Mouse (Mus musculus): ENCODE measurements around the gene Fxyd6.

The Fxyd6 gene

DNA sequence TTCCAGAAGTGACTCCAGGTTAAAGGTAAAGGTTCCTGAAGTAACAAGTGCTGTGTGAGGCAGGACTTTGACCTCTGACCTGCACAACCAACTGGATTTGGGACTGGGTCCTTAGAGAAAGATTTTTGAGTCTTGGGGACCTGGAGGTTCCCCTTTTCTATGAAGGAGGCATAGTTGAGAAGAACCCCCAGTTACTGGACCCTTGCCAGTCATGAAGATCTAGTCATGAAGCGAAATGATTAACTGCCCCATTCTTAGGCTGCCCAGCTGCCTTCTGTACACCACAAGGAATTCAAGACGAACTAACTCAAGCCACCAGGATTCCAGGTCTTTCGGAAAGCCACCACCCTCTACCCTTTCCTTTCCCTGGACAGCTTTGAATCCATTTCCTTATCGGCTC lies 6.4 kb downstream of the Fxyd6 start:
- DNase-seq (ENCODE audit: low read depth, low spot score): no peak

DNA sequence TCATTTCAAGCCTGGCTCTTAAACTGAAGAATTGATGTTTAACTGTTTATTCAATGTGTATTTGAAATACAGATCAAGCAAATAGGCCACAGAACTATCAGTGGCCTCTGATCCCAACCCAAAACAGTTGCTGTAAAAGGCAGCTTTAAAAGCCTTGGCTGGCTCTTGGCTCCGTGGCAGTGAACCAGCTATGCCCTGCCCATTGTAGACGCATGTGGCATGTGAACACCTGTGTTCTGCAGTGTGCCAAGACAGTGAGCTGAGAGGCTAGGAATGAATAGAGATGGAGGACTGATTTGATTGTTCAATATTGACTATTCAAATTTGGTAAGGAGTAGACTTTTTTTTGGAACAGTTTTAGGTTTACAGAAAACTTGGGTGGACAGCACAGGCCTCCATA lies 6.9 kb downstream of the Fxyd6 start:
- no peak for DNase-seq (ENCODE audit: low read depth, low spot score)

DNA sequence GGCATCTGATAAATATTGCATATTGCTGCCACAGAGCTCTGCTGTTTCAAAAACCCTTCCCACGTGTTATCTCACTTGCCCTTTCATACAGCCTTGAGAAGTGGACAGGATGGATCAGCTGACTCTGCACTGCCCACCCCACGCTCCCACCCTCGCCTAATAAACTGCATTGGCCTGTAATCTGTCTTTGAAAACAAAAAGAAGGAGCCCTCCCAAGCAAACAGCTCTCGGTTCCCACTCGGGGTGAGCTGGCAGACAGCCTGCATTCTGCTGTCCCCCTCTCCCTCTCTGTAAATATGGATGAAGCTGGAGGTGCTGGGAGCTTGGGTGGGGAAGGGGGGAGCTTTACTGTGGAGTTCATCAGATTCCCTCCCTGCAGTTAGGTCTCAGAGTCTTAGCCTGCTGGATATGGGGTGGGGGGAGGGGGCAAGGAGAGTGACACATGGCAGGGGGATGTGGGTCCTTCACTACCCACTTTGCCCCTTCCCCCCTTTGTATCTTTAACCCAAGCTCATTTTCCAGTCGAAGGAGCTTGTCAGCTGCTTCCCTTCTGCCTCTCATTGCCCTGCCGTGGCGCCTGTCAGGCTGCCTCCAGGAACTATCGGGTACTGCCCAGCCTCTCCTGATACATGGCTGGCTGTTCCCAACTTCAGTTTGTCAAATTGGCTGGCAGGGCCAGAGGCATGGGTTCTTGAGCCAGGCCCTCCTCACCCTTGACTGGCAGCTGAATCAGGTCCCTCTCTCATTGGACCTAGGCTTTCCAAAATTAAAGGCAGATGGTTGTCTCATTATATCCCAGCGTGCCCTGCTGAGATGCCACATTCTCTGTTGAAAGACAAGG lies 10.6 kb downstream of the Fxyd6 start:
- DNase-seq (ENCODE audit: low read depth, low spot score): no peak

DNA sequence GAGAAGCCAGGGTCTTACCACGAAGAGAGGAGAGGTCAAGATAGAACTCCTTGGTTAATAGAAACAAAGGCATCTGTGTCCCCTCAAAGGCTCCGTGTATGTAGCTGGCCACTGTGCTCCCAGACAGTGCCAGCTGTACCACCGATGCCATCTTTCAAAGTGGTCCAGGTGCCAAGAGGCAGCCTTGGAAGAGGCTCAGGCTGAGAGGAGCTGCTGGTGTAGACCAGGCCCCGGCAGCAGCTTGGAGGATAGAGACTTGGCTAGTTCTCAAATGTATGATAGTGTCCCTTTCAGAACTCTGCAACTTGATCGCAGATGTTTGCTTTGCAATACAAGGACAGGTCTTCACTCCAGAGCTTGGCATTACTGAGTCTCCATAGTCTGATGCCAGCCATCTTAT lies 12.4 kb downstream of the Fxyd6 start:
- no peak for DNase-seq (ENCODE audit: low read depth, low spot score)

DNA sequence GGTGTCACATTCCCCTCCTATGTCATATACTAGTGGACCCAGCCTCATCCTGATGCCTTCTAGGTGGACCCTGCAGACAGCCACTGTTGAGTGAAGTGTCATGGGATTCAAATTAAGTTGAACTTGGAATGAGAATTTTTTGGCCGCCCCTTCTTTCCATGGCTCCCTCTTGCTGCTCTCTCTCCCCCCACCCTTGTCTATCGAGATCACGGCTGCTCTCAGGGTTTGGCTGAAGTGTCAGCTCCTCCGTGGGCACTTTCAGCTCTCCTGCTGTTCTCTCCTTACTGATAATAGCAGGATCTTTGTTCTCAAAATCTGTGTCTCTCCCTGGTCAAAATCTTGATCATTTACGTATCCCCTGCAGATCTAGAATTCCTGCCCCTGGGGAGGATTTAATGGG lies 12.8 kb downstream of the Fxyd6 start:
- no peak for DNase-seq (ENCODE audit: low read depth, low spot score)

DNA sequence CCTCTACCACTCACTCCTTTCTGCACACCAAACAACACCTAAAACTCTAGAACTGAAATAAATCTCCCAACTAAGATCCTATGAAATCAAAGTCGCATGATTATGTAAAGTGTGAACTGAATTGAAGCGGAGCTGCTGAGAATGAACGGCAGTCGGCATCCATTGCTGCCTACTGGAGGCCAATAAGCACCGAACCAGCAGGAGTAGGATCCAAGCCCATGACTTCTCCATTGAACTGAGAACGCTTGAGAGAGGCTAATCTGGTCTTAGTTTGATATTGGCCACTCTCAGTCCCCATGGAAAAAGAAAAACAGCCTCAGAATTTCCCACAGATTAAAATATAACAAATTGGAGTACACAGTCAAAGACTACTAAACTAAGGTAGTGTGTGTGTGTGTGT lies 13.9 kb downstream of the Fxyd6 start:
- no peak for DNase-seq (ENCODE audit: low read depth, low spot score)

DNA sequence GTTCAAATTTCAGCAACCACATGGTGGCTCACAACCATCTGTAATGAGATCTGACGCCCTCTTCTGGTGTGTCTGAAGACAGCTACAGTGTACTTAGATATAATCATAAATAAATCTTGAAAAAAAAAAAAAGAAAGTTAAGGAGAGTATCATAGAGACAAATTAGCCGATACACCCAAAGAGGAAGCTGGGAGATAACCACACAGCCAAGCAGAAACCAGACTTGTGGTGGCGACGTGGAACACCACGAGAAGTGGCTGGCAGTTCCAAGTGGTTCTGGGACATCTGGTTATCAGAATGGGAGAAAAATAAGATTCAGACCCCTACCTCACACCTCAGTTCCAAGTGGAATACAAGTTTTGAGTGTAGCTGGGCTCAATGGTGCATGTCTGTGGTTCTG lies 16.7 kb downstream of the Fxyd6 start:
- DNase-seq (ENCODE audit: low read depth, low spot score): no peak

DNA sequence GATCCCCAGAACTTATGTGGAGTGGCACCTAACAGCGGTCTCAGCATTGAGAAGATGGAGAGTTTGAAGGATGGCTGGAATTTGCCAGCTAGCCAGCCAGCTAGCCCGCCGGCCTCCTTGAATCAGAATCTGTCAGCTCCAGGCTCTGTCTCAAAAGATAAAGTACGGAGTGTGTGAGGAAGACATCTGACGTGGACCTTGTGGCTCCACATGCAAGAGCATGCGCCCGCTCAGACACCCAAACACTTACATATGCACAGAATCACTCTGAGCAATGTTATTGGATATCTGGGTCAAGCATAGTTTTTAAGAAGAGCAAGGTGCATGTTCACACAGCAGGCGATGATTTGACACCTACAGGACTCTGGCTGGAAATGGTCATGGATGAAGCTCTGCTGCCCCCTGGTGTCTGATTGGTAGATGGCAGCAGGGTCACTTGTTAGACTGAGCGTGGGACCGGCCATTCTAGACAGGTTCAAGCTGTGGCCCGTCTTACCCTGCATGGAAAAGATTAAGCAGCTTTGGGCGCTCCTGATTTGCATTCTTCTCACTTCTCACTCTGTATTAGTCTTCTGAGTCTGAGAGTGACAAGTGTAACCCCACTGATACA lies 18.5 kb downstream of the Fxyd6 start:
- peak; percentile 61 for DNase-seq (ENCODE audit: low read depth, low spot score)

DNA sequence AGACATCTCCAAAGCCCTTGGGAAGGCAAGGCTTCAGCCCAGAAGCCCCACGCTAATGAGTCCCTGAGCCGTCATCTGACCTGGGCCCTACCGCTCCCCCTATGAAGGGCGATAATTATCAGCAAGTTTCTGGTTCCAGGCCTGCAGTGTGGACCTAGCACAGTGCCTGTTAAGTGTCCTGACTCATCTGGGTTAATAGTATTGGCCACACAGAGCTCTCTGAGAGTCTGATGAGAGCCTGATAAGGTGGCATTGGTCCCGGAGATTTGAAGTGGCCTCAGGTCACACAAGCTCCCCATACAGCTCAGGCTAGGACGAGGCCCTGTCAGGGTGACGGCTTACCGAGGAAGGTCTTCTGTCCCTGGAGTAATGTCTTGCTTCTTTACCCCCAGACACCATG lies 19.6 kb downstream of the Fxyd6 start:
- no peak for DNase-seq (ENCODE audit: low read depth, low spot score)

DNA sequence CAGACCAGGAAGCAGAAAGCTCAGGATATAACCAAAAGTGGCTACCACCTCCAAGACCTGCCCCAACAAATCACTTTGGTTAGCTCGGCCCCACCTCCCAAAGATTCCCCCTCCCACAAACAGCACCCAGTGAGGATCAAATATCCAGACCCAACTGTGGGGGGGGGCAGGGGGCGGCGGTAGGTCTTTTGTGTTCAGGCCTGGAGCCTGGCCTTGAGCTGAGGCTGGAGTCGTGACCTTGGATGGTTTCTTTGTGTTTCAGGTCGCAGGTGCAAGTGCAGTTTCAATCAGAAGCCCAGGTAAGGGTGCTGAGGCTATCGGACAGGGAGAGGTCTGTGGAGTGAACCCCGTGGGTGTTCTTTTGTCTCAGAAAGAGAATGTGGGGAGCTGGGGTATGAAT lies 21.3 kb downstream of the Fxyd6 start:
- no peak for DNase-seq (ENCODE audit: low read depth, low spot score)

DNA sequence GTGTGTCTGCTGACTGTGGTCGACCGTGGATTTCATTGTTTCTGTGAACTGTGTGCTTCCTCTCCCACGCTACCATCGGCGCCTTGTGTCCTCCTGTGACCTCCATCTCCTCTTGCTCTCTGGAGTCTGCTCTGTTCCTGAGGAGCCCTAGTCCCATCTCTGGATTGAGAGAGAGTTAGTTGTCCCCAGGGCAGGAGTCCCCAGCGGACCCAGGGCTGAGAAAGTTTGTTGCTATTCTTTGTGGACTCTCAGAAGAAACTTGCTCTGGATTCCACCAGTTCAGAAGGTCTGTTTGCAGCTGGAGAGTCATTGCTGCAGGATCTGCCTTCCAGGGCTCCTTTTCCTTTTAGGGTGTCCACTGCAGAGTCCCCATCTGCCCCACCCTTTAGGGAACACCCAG lies 25.2 kb downstream of the Fxyd6 start:
- no peak for DNase-seq (ENCODE audit: low read depth, low spot score)

DNA sequence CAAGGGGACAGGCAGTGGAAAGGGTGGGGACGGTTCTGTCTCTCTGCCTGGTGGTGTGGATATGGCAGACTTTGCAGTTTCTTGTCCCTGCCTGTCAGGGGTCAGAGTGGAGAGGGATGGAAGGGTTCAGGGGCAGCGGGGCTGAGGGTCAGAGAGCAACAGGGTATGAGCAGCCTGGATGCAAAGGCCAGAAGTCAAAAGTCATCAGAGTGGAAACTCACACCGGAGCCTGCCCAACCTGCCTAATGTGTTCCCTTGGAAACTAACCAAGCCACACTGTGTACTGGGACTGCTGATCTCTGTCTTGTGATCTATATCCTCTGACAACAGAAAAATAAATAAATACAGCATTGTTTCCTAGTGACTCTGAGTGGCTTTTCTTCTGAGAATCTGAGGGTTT lies 25.8 kb downstream of the Fxyd6 start:
- no peak for DNase-seq (ENCODE audit: low read depth, low spot score)

DNA sequence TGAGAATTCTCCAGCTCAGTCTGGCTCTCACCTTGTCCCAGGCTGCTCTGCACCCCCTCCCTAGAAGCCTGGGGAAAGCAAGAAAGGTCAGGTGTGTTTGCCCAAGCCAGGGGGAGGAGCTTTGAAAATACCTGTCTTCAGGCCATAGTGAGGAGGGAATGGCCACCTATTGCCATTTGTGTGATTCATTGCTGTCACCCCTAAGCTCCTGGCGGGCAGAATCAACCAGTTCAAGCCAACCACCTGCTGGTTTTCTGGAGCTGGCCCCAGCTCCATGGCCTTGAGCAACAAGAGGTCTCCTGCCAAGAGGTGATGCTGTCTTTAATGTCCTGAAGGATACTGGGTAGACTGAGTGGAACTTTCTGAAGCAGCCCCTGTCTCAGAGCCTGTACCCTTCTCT lies 28.4 kb downstream of the Fxyd6 start:
- no peak for DNase-seq (ENCODE audit: low read depth, low spot score)

DNA sequence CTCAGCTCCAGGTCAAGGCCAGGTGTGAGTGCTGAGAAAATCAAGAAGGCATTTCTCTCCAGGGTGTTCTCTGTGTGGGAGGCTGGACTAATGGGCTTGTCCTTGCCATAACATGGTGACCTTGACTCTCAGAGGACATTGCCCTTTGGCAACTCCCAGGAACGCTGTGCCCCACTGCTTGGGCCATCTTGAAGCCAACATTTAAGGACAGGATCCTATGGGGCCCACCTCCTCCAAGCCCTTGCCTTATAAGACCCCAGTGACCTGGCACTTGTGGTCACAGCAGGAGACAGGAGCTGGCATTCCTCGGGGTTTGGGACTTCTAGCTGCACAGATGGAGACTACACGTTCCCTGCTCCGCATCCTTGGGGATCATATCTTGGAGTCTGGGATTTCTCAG lies 29.4 kb downstream of the Fxyd6 start, which contains the start of gene Fxyd2:
Fxyd2 (plus strand) TSS at position 236 of the 400 bp plus-strand sequence.
- DNase-seq (ENCODE audit: low read depth, low spot score): no peak

DNA sequence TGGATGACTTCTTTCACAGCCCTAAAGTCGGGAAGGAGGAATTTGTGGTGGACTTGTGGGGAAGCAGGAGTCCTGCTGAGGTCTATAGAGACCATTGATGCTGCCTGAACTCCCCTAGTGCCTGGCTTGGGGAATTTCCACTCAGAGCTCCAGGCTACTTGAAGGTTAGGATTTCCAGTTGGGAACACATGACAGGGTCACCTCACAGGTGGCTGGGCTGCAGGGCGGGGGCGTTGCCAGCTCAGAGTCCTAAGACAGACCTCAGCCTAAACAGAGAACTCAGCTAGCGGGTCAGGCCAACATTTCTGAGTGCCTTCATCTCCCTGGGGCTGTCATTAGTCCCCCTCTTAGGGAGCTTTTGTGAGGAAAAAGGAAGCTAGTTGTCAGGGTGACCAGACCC lies 31.9 kb downstream of the Fxyd6 start:
- no peak for DNase-seq (ENCODE audit: low read depth, low spot score)

DNA sequence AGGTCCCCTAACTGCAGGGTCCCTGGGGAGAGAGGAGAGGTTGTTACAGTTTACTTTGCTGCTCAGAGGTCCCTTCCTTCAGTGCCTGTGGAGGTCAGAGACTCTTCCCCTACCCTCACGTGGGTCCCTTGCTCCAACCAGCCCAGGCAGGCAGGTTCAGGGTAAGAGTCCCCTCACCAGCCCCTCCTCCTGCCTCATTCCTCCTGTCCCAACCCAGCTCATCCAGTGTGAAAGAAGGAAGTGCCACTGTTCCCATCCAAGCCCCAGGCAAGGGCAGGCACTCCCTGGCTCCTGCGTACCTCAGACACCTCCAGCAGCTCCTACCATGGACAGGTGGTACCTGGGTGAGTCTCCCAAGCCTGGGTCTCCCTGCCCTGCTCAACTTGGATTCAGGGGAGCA lies 33.0 kb downstream of the Fxyd6 start:
- no peak for DNase-seq (ENCODE audit: low read depth, low spot score)

DNA sequence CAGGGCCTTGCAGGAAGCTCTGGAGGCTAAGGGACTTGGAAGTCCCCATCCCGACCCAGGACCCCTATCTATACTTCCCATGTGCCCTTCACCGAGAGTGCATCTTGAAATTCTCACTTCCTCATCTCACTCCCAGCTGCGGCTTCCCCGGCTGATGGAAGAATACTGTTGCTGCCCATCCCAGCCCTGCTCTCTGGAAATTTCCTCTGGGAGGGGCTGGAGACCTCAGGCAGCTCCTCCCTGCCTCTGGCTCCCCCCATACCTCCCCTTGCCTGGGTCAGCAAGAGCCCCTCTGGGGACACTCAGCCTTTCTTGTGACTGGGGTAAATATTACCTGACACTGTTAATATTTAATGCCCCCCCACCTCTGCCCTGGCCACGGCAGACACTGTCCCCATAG lies 35.7 kb downstream of the Fxyd6 start:
- DNase-seq (ENCODE audit: low read depth, low spot score): no peak

DNA sequence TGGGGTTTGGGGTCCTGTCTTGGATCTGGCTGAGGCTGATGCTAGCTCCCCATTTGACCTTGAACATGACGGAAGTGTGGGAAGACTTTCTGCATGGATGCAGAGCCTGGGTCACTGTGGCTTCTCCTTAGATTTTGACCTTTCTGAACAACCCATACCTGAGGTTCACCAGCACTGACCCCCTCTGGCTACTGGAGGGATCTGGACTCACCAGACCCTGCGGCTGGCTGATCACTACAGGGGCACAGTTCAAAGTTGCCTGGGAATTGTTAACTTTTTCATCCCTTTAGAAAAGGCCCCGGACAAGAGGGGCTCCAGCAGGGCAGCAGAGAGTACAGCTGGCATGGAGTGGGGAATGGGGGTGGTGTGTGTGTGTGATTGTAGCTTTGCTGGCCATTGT lies 36.8 kb downstream of the Fxyd6 start:
- DNase-seq (ENCODE audit: low read depth, low spot score): no peak

DNA sequence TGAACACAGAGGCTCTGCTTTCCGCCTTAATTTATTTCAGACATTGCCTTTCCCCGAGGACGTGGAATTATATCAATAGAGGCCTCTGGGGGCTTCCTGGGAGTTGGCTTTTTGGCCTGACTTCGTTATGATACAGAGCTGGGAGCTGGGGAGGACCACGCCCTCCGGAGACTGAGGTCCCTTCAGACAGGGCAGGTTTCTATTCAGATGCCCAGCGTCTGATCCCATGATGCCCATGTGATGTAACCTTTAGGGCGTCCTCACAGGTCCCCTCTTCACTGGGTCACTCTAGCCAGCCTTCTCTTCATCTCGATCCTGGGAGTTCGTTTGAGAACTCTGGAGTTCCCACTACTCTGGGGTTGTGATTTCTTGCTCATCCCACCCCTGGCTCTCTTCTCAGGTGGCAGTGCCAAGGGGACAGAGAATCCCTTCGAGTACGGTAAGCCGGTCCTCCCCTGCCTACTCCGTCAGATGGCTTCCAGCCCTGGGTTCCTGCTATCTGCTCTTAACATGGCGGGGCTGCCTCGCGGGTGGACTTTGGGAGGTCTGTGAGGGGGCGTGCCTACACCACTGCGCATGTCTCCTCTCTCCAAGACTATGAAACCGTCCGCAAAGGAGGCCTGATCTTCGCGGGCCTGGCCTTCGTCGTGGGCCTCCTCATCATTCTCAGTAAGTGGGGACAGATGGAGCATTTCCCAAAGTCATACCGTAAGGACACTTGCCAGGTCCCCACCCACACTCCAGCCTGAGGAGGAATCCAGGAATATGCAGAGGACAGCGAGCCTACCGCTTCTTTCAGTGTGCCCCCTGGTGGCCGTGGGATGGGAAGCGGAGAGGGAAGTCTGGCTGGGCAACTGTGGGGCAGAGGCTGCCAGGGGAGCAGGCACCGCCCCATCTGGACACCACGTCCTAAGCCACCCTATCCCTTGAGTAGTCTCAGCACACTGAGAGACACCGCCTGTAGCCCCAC lies 38.0 kb downstream of the Fxyd6 start:
- peak; percentile 67 for DNase-seq (ENCODE audit: low read depth, low spot score)

DNA sequence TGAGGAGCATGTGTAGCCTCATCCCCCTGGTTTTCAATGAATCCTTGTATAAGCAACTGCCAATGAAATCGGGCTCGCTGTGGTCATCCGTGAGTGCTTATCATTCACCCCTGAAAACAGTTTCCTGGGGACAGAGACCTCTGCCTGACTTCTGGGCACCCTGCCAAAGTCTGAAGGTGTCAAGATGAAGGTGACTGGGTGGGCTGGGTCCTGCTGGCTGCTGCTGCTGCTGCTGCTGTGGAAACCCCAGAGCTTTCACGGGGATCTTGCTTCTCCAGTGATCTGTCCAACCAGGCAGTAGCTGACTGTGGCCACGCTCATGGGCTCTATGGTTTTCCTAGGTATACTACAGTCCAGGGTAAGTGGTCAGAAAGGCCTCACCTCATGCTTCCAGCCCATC lies 40.2 kb downstream of the Fxyd6 start:
- no peak for DNase-seq (ENCODE audit: low read depth, low spot score)

DNA sequence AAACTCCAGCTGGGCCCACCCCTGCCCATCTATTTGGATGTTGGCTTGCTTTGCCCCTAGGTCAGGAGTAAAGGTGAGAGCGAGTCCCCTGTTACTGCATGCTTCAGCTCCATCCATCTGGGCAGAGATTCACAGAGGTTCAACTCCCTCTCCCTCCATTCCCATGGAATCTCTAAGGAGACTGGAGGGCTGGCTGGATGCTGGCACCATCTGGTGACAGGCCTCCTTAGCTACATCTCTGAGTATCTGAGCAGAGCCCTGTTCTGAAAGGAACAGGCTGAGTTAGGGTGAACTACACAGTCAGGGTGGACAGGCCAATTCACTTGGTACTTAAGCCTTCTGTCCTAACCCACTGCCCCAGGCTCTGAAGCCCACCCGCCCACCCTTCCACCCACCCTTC lies 40.6 kb downstream of the Fxyd6 start:
- DNase-seq (ENCODE audit: low read depth, low spot score): no peak

DNA sequence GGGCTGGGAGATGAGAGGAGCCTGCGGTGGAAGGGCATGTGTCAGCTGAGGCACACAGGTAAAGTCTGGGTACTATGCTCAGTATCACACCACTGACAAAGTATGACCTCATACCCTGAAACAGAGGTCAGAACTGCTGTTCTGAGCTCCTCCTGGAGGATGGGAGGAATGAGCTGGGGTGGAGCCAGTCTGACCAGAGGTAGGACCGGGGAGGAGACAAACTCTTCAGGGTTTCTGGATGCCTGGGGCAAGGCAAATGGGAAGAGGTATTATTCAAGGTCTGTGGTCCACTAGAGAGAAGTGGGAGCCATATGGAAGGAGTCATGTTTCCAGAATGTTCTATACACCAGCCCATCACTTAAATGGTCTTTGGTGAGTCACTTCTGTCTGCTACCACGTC lies 41.1 kb downstream of the Fxyd6 start:
- DNase-seq (ENCODE audit: low read depth, low spot score): no peak

Data from embryo, embryonic 11.5 days (tissue).